Mouse (Mus musculus) MN1 (cell line): Measurements from ENCODE around the gene Pdzrn4.

Experiments
- DNase-seq: peaks from one replicate; pipeline ENCODE4 v3.0.0-alpha.2; 2016; ENCODE audit warnings: low spot score

The Pdzrn4 gene

DNA sequence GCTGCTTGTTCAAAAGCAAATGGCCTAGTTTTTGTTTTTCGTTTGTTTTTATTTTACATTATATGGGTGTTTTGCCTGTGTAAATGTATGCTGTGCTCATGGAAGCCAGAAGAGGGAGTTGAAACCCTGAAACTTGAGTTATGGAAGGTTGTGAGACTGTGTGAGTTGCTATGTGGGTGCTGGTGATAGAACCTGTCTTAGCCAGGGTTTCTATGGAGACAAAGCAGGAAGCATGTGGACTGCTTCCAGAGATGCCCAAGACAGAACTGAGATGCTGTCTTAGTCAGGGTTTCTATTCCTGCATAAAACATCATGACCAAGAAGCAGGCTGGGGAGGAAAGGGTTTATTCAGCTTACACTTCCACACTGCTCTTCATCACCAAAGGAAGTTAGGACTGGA, 190.8 kb downstream of the Pdzrn4 start:
- no peak for DNase-seq

DNA sequence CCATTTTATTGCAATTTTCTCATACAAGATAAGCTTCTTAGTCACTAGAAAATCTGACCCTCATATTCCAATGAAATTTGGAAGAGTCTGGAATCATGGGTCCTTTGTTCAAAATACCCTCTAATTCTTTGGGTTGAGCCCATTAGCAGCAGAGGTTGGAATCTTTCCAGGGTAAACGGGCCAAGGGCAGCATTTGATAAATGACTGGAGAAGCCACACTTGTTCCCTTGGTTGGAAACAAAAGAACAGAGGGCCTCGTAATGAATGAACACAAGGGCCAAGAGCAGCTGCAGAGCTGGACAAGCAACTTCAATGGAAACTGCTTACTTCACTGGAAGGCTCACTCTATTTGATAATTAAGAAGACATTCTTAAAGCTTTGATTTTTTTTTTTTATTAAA, 198.0 kb downstream of the Pdzrn4 start:
- DNase-seq: no peak

GRCm38 (mm10) chr15:92597011-92597780, 200.5 kb downstream of the Pdzrn4 start:
- DNase-seq: no peak

GRCm38 (mm10) chr15:92598380-92599295, 202.0 kb downstream of the Pdzrn4 start:
- DNase-seq: no peak

DNA sequence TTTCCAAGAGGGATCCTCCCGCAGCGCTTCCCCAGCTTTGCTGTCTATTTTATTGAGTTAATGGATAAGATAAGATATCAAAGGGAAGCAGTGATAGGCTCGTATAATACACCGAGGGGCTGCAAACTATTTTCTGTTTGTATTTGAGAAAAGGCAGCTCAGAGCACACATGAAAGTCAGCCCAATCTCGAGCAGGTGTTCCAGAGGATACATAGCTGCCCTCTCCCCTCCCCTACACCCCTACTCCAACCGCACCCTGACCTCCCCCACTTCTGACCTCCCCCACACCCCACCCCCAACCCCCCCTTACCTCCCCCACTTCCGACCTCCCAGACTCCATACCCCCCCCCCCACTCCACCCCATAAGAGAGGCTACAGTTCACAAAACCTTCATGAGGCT, 202.7 kb downstream of the Pdzrn4 start:
- DNase-seq: no peak

DNA sequence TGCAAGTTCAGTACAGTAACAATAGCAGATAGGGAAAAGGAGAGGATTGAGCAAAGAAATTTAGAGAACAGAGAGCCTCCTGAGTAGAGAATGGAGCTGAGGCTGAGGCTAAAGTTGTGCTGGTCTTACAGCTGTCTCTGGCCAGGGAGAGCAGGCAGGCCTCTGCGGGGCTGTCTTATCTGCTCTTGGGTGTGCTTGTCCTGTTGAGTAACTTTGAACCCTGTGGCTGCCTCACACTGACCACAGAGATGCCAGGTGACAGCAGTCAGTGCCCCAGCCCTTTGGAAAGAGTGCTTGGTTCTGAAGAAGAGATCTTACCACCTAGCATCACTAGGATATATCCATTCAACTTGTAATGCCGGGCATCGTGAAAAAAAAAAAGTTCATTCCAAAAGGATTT, 214.2 kb downstream of the Pdzrn4 start:
- DNase-seq: no peak

GRCm38 (mm10) chr15:92612386-92612785, 215.7 kb downstream of the Pdzrn4 start:
- DNase-seq: no peak

- DNase-seq: no peak
Observed at GRCm38 (mm10) chr15:92613228-92613627, 216.5 kb downstream of the Pdzrn4 start.

DNA sequence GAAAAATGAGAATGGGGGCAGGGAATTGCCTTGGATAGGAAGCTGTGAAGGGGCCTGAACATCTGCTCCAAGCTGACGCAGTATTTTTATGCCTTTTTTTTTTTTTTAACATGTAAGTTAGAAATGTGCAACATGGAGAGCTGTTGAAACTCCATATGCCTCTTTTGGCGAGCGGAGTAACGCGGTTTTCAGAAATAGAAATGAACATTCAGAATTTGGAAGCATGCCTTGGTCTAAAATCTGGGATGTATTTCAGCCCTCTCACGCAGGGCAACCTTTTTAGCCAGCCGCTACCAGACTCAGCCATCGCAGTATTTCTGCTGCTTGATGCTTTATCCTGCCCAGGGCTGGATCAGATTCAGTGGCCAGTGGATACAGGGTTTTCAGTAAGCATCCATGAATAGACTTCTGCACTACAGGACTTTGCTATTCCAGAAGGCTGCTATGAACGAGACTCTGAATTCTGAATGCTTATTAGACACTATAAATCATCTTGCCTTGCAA, 225.1 kb downstream of the Pdzrn4 start:
- no peak for DNase-seq

GRCm38 (mm10) chr15:92622323-92622722, 225.6 kb downstream of the Pdzrn4 start:
- DNase-seq: no peak

GRCm38 (mm10) chr15:92629172-92629571, 232.5 kb downstream of the Pdzrn4 start:
- no peak for DNase-seq

GRCm38 (mm10) chr15:92634044-92634610, 237.4 kb downstream of the Pdzrn4 start:
- DNase-seq: no peak

DNA sequence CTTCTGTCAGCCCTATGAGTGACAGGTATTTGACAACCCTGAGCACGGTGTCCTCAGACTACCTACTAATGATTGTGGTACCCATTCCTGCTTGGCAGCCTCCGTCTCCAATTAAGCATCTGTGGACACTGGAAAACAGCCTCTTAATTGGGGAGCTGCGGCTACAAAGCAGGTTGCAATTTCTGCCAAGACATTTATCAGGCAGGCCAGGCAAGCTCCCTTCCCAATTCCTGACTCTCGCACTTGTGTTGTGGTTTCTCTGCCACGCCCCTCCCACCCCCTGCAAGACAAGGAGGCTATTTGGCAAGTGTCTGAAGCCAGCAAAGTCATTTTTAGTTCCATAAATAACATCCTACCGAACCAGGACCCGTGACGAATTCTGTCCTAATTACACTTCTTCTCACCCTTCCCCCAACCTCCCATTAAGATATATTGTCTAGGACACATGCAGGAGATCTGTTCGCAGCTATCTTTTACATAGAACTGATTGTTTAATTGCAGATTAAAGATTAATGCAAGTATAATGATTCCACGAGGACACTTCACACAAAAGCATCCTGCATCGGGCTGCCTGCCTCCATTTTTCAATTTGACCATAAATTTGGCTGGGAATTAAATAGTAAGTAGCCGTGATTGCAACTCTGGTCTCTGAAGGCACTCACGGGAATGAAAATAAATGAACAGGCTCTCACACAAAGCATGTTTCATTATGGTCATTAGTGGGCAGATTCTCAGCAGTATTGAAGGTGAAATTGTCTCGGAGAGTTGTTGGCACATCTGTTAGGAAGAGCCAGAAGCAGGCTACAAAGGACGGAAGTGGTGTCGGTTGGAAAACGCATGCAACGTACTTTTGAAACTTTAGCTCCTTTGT, 243.8 kb downstream of the Pdzrn4 start:
- no peak for DNase-seq

GRCm38 (mm10) chr15:92671279-92672051, 274.8 kb downstream of the Pdzrn4 start:
- no peak for DNase-seq

DNA sequence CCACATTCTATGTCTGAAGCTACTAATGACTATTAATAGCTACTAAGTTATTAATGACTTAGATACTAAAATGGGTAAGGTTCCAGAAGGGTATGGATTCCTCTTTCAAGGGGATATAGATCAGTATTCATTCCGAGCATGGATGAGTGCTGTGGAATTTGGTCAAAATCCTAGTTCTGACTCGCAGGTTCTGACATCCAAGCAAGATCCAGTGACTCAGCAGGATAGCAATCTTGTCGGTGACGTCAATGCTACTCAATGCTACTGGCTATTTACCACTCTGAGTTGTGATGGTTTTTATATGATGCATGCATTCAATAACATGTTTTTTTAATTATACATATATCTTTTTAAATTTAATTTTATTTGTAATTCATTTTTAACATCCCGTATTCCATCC, 279.4 kb downstream of the Pdzrn4 start:
- DNase-seq: no peak

DNA sequence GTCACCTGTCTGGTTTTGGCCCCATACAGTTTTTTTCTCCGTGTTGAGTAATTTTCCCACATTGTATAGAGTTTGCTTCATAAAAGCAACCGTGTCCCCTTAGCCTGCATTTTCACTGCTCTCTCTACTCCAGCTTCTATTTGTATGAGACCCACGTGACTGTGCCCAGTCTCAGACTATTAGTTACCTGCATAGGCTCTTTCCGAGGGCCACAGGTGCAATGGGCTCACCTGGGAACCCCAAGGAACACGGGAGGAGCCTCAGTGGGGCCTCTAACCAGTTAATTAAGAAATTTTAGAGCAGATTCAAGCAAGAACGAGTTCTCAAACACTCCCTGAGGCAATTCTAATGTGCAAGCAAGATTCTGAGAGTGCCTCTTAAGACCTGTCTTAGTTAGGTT, 281.7 kb downstream of the Pdzrn4 start:
- no peak for DNase-seq

- no peak for DNase-seq
Observed at GRCm38 (mm10) chr15:92679541-92679940, 282.9 kb downstream of the Pdzrn4 start.

DNA sequence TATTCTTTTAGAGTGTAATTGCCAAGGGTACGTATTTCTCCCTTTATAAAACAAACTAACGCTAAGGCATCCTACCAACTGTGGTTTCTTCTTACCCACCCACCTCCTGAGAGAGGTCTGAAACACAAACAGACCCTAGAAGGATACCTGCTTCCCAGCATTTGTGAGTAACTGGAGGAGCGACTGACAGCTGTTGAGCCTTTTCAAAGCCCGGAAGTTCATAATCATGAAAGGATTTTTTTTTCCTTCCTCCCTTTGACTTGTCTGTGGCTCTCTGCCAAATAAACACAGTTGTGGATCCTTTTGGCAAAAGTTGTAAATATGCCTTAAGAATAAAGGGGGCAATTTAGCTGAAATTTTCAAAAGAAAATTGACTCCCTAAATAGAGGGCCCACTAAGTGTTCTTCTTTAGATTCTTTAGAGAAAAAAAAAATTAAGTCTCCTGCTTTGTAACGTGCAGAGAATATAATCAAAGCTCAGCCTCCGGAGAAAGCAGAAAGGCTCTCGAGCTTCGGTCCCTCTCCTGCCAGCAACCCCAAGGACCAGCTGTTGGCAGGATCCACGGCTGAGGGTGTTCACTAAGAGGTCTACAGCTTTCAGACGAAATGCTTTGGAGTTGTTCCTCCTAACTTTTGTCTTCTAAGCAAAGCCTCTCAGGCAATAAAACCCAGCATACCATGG, 299.7 kb downstream of the Pdzrn4 start:
- no peak for DNase-seq

- DNase-seq: no peak
Observed at GRCm38 (mm10) chr15:92704146-92704545, 307.5 kb downstream of the Pdzrn4 start.

GRCm38 (mm10) chr15:92738676-92739075, 342.0 kb downstream of the Pdzrn4 start:
- no peak for DNase-seq
